Mouse (Mus musculus) hematopoietic stem cell, adult 5-6 weeks (primary cell): ENCODE measurements at regions not wholly inside any gene's neighbourhood (a gene's known extent, or its start where the extent isn't known, plus 50 kb on each side); places are given as distances from the start of the nearest gene placed in this dataset.

ENCODE experiments used
- ATAC-seq, 2 experiments: fragments of 125-278 bp in 1 of 2; replicated peaks in 1 of 2; 2 replicates each; pipeline ENCODE4 v1.8.0; 2016 to 2017; ENCODE audit warnings: inconsistent platforms in 2 of 2, mild to moderate bottlenecking in 2 of 2, moderate number of reproducible peaks in 2 of 2, low read depth in 1 of 2, moderate TSS enrichment in 1 of 2; ENCODE audit not compliant: low FRiP score in 2 of 2, poor library complexity in 2 of 2, severe bottlenecking in 2 of 2, insufficient read depth in 1 of 2, low TSS enrichment in 1 of 2

DNA sequence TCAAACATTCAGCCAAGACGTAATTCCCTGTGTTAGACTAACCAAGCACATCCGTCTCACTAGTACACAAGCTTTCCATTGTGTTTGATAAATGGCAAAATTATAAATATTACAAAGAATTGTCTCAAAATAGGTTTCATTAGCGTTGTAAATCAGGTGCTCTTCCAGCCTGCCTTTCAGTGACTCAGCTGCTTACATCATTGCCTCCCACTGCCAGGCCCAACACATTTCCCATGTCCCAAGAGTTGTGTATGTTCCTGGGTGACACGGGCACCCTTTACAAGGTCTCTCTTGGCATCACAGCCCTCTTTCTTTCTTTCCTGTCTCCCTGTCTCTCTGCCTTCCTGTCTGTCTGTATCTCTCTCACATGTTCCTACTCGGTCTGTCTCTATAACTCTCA lies 189.5 kb upstream of the Afdn start:
- ATAC-seq: no peak

DNA sequence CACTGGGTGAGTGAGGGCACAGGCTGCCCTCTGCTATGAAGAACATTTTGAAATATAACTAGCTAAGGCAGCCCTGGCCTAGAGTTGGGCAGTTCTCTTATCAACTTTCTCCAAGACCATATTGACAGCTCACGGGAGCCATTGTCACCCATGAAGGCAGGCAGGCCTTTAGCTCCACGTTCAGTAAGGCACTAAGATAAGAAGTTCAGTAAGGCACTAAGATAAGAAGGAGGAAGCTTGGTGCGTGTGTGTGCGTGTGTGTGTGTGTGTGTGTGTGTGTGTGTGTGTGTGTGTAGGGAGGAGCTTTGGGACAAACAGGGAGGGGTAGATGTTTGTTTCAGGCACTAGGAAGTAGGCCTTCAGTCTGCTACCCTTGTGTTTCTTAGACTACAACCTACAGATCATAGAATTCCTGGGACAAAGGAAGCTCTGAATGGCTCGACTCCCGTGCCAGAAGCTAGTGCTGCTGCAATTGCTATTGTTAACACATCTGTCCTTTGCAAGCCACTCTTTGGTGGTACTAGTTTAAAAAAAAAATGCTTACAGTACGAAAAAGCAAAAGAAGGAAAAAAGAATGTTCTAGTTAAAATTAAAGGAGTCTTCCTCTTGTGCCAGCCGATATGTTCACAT lies 188.0 kb upstream of the Afdn start:
- ATAC-seq: peak; percentile 10 to 29; a peak in 1 of 4 replicates

DNA sequence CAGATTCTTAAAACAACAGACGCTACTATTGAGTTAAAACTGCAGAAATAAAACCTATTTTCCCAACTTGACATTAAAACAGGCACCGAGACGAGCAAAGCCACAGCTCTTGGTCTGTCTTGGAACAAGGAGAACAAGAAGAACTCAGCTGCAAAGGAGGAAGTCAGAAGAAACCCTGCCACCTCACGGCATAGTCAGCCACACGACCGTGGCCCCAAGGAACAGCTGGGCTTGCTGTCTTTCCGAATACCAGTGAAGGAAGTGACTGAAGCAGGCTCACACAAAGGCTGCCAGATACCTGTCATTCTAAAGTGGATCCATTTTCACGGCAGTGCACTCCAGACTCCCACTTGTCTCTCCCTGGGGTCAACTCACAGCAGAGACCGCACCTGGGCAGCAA lies 187.3 kb upstream of the Afdn start:
- peak; percentile 74 to 84 for ATAC-seq

DNA sequence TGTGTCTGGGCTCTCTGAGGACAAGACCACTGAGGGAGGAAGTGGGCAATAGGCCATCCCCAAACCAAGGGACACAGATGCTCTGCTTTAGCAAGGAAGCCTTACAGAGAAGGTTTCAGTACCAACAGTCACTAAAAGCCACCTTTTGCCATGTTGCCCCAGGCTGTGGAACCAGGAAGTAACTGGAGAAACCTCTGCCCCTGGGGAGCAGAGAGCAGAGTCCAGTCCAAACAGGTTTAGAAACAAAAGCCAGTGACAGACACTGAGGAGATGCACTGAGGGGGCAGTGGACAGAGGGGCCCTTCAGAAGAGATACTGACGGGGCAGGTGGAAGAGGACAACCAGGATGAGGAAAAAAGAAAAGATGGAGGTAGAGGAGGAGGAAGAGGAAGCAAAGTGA lies 186.2 kb upstream of the Afdn start:
- ATAC-seq: no peak

GRCm38 (mm10) chr17:13574682-13575444 lies 185.5 kb upstream of the Afdn start:
- no peak for ATAC-seq

- ATAC-seq: no peak
These were observed 182.5 kb upstream of the Afdn start for GRCm38 (mm10) chr17:13577798-13578197.

DNA sequence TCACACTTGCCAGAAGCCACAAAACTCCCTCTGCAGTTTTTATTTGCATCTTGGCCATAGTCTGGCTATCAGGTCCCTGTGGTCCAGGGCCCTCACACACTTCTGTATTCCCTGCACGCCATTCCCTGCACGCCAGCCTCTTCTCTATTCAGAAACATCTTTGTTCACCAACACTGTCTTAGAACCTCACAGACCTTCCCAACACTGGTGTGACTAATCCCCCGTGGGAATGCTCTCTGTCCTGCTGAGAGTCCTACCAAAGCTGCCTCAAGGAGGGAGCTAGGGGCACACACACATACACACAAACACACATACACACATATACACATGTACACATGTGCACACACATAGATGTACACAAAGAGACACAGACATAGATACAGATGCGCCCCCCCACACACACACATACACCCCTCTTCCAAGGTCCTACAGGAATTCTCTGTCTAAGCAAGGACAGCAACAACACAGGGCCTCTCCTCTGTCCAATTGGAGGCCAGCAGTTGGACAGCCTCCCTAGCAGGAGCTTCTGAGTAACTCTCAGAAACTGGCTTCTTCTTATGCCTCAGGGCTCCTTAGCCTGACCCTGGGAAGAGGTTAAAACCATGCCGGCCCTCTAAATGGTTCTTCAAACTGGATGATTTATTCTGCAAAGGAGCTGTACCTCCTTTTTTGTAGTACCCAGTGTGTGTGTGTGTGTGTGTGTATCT lies 179.0 kb upstream of the Afdn start:
- no peak for ATAC-seq

DNA sequence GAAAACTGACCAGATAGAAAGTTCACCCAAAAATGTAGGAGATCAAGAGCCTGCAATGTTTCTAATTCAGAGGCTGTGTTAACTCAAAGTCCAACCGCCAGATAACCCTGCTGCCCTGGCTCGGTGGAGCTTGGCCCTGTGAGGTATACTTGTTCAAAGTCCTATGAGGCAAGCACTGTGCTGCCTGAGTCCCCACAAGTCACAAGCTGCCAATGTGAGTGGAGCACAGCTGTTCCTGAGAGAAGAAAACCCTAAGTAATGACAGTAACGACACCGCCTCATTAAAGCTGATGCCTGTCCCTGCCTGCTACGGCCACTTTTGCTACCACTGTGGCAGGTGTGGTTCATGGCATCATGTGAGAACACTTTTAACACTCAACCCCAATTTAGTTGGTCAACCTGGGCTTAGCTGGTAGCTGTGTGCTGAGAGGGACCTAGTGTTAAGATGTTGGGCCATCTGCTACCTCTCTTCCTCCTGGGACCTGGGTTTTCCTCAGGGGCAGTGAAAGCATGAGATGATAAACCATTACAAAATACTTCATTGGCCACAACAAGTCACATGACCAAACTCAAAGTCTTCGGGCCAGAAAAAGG lies 178.2 kb upstream of the Afdn start:
- ATAC-seq: no peak

DNA sequence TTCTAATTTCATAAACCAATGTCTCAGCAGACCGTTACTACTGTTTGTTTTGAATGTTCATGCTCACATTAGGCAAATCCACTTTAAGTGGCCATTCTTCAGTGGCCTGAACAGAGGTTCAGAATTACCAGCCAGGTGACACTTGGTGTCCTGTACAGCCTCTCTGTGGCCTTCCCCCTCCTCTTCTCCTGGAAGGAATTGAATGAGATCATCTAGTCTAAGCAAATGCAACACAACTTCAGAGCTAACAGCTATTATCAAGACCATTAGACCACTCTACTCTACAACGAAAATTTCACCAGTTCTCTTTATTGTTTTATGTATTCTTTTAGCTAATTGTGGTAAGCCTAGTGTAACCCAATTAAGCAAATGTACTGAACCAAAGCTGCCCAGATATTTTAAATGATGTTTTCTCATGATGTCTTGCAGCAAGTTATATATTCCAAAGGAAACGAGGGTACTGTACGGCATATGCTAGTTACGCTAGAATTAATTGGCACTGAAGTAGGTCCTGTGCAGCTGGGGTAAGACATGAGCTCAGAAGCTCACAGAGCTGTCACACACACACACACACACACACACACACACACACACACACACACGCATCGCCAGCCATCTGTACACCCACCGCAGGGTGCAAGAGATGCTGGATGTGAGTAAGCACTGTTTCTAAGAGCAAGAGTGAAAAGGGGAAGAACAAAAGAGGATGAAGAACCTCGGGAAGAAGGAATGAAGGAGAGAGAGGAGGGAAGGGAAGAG lies 176.7 kb upstream of the Afdn start:
- ATAC-seq: no peak

DNA sequence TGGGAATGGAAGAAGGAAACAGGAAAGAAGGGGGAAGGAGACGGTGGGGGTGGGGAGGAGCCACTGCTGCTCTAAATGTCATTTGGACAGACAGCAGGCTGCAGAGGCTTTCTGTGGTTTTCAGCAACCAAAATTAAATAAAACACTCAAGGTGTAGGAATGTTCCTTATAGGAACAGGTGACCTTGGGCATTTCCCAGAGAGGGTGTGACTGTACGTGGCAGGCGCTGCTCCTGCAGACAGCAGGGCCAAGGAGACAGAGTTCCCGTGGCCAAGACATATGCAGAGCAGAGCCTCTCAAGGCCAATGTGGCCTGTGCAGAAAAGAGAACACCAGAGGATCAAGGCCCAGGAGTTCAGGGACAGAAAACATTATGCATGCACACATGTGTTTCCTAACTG lies 175.9 kb upstream of the Afdn start:
- ATAC-seq: no peak

- peak; percentile 67 to 85; a peak in 3 of 4 replicates for ATAC-seq
These were observed 170.0 kb upstream of the Afdn start for GRCm38 (mm10) chr17:13590240-13590837.
